Mouse (Mus musculus) hindbrain, embryonic 10.5 days (tissue): ENCODE results near the gene D1Pas1. TPM values are rescaled to one million over a fixed set of nuclear protein-coding genes. Genes with fewer than 3 reads are reported as not detected.

Experiments used
- DNase-seq: peaks from one replicate; pipeline ENCODE4 v3.0.0-alpha.2; 2017; ENCODE audit warnings: low spot score
- H3K27ac ChIP-seq: fragments of 300-500 bp; sonication (generic); 2 replicates; pipeline ENCODE4 v1.5.1; 2016; ENCODE audit warnings: mild to moderate bottlenecking, moderate library complexity
- H3K27me3 ChIP-seq: fragments of 300-500 bp; sonication (generic); 2 replicates; pipeline ENCODE4 v1.6.1; 2016; ENCODE audit warnings: mild to moderate bottlenecking; ENCODE audit not compliant: poor library complexity, insufficient read depth, severe bottlenecking
- H3K36me3 ChIP-seq: fragments of 300-500 bp; sonication (generic); 2 replicates; pipeline ENCODE4 v1.6.1; 2016; ENCODE audit warnings: mild to moderate bottlenecking, moderate library complexity
- H3K4me1 ChIP-seq: fragments of 300-500 bp; sonication (generic); replicated peaks from 2 replicates; pipeline ENCODE4 v1.6.1; 2016; ENCODE audit warnings: mild to moderate bottlenecking
- H3K4me3 ChIP-seq: fragments of 300-500 bp; sonication (generic); 2 replicates; pipeline ENCODE4 v1.5.1; 2016; ENCODE audit warnings: mild to moderate bottlenecking, moderate library complexity
- H3K9me3 ChIP-seq: fragments of 300-500 bp; sonication (generic); 2 replicates; pipeline ENCODE4 v1.6.1; 2016; ENCODE audit warnings: mild to moderate bottlenecking, moderate library complexity
- WGBS: fragments of 180-500 bp; shearing (Covaris S2); methylation state at CpG from one replicate; pipeline ENCODE4 v1.1.7; 2016; 5-methylcytosine and 5-hydroxymethylcytosine counted together
- polyA plus RNA-seq: library from polyadenylated mRNA; unstranded; fragments of >200 nt; fragmentation: Nextera tagmentation; extraction: Ambion mirVana; gene quantifications from 2 replicates; pipeline ENCODE4 v1.2.1, GENCODE M21; 2016

D1Pas1 gene
- polyA plus RNA-seq, 1 experiment from 2014 or later, result 0.20 TPM

DNA sequence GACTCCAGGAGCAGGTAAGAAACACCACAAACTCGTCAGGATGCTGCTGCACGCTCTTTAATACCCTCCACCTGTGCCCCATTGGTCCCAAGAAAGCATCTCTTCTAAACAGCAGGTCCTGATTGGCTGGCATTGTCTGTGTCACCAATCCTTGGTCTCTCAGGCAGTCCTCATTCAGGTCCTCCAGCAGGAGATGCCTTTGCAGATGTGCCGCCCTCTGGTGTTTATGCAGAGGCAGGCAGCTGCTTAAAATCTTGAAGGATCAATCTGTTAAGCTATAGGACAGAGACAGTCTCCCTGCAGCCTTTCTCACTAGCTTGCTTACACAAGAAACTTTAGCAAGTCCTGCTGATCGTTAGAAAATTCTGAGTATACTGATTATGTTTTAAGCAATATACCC lies 7.8 kb upstream of the D1Pas1 start:
- Histone ChIP-seq H3K9me3 (no peaks in the 10 kb centered on the region), H3K27me3 (no peaks in the 10 kb centered on the region), H3K4me3 (no peak overlapping the region), H3K4me1 (peaks cover 7% of the 10 kb centered on the region; the same call in 1 of the 2 replicates), H3K27ac (no peak overlapping the region), H3K36me3 (no peaks in the 10 kb centered on the region)
- 51% methylated on average over 4 of the region's 4 CpGs for WGBS
- no peak for DNase-seq

DNA sequence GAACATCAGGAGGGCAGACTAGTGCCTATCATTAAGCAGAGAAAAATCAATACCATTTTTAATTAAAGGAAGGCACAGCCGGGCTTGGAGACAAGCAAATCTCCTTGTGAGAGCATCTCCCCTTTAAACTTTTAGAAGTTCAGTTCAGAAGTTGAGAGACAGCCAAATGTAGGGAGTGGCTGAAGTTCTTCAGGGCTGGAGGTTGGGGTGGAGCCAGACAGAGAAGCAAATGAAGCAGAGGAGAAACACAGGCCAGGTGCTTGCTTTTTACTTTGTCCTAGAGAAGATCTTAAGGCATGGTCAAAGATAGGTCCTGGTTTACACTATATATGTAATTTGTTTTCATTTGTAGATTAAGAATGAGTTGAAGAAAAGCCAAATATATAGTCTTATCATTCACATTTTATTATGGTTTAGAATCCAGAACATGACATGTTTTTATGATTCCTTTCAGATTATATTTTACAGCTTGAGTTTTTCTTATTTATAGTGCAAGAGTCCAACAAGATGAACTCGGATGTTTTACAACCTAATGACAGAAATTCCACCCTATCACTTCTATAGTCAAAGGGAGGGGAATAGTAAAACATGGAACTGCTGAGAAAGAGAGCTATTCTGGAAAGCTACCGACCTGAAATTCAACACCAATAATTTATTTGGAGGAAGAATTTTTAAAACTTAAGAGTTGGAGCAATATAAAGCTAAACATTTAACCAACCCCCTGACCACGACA lies 2.9 kb upstream of the D1Pas1 start:
- no peaks in the 10 kb centered on the region for H3K4me1 ChIP-seq
- H3K27me3 ChIP-seq, result no peaks in the 10 kb centered on the region
- peaks cover 13% of the 10 kb centered on the region; the same call in 1 of the 2 replicates for H3K36me3 ChIP-seq
- 73% methylated on average over 4 of the region's 4 CpGs for WGBS
- no peak overlapping the region for H3K4me3 ChIP-seq
- no peak overlapping the region for H3K27ac ChIP-seq
- DNase-seq, result no peak
- H3K9me3 ChIP-seq, result peaks cover 29% of the 10 kb centered on the region

DNA sequence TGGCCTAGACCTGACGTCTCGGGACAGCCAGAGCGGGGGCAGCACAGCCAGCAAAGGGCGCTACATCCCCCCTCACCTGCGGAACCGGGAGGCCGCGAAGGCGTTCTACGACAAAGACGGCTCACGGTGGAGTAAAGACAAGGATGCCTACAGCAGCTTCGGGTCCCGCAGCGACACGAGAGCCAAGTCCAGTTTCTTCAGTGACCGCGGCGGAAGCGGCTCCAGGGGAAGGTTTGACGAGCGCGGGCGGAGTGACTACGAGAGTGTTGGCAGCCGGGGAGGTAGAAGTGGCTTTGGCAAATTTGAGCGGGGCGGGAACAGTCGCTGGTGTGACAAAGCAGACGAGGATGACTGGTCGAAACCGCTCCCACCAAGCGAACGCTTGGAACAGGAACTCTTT lies 710 bp downstream of the D1Pas1 start:
- 89% methylated on average over 34 of the region's 34 CpGs for WGBS
- Histone ChIP-seq H3K36me3 (peaks cover 13% of the 10 kb centered on the region; the same call in 1 of the 2 replicates), H3K27me3 (no peaks in the 10 kb centered on the region), H3K27ac (no peak overlapping the region), H3K9me3 (peaks cover 32% of the 10 kb centered on the region), H3K4me1 (no peaks in the 10 kb centered on the region), H3K4me3 (no peak overlapping the region)
- DNase-seq, result no peak

DNA sequence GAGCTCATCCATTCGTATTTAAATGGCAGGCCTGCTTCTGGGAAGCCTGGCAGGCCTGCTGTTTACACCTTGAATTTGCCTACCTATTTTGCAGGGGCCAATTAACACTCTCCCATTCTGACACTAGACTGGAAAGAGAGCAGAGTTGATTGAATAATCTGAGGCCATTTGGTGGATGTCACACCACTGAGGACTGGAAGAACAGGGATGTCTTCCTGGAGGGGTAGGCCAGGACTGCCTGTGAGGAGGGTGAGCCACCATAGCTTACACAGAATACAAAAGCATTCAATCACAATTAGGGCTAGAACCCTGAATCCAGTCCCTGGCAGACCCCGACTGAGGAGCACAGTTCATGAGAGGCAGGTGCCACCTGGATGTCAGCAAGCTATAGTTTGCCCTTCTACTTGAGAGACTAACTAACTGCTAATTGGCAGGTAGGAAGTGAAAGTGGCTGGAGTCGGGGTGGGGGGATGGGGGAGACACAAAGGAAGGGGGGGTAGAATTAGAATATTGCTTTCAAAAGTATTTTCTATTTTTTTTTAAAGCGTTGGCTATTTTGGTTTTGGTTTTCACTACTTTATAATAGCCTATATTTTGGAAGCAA lies 9.8 kb downstream of the D1Pas1 start:
- DNase-seq, result no peak
- Histone ChIP-seq H3K4me1 (peaks cover 33% of the 10 kb centered on the region), H3K4me3 (no peak overlapping the region), H3K27me3 (no peaks in the 10 kb centered on the region), H3K36me3 (no peaks in the 10 kb centered on the region), H3K27ac (no peak overlapping the region), H3K9me3 (no peaks in the 10 kb centered on the region)
- 65% methylated on average over 4 of the region's 4 CpGs for WGBS

- 86% methylated on average over 2 of the region's 2 CpGs for WGBS
- Histone ChIP-seq H3K27me3 (no peaks in the 10 kb centered on the region), H3K27ac (peak overlapping the region; percentile 13; the same call in 1 of the 2 replicates), H3K9me3 (no peaks in the 10 kb centered on the region), H3K36me3 (no peaks in the 10 kb centered on the region), H3K4me3 (no peak overlapping the region), H3K4me1 (peaks cover 33% of the 10 kb centered on the region)
- no peak for DNase-seq
Observed at GRCm38 (mm10) chr1:186977801-186978200, 10.6 kb downstream of the D1Pas1 start.

- 80% methylated on average over 8 of the region's 8 CpGs for WGBS
- peak overlapping the region; percentile 36; the same call in 1 of the 2 replicates for H3K27ac ChIP-seq
- no peaks in the 10 kb centered on the region for H3K36me3 ChIP-seq
- no peaks in the 10 kb centered on the region for H3K9me3 ChIP-seq
- H3K4me3 ChIP-seq, result no peak overlapping the region
- peaks cover 42% of the 10 kb centered on the region for H3K4me1 ChIP-seq
- DNase-seq, result no peak
- no peaks in the 10 kb centered on the region; the same call in 1 of the 2 replicates for H3K27me3 ChIP-seq
Observed at GRCm38 (mm10) chr1:186979465-186979864, 12.2 kb downstream of the D1Pas1 start.

GRCm38 (mm10) chr1:186980503-186980902 lies 13.3 kb downstream of the D1Pas1 start:
- no peaks in the 10 kb centered on the region for H3K9me3 ChIP-seq
- H3K27me3 ChIP-seq, result no peaks in the 10 kb centered on the region; the same call in 1 of the 2 replicates
- WGBS, result 62% methylated on average over 9 of the region's 9 CpGs
- H3K36me3 ChIP-seq, result no peaks in the 10 kb centered on the region
- peak overlapping the region; percentile 36; the same call in 1 of the 2 replicates for H3K27ac ChIP-seq
- DNase-seq, result no peak
- no peak overlapping the region for H3K4me3 ChIP-seq
- H3K4me1 ChIP-seq, result peaks cover 42% of the 10 kb centered on the region

DNA sequence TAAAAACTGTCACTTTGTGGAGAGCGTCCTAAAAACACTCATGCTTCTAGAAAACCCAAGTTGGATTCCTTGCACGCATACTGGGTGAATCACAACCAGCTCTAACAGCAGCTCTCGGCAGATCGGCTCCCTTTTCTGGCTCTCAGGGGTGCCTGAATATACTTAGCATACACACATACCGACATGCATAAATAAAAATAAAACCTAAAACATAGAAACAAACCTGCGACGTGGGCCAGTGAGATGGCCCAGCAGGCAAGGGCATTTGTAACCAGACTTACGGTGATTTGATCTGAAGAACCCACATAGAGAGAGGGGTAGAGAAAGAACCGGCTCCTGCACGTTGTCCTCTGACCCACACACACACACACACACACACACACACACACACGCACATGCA lies 17.9 kb downstream of the D1Pas1 start:
- Histone ChIP-seq H3K36me3 (no peaks in the 10 kb centered on the region), H3K27me3 (peaks cover 6% of the 10 kb centered on the region; the same call in 1 of the 2 replicates), H3K9me3 (no peaks in the 10 kb centered on the region), H3K27ac (no peak overlapping the region), H3K4me3 (no peak overlapping the region), H3K4me1 (peaks cover 25% of the 10 kb centered on the region)
- WGBS, result 88% methylated on average over 11 of the region's 11 CpGs
- no peak for DNase-seq

- Histone ChIP-seq H3K27ac (peak overlapping the region; percentile 50; the same call in 1 of the 2 replicates), H3K27me3 (peaks cover 6% of the 10 kb centered on the region; the same call in 1 of the 2 replicates), H3K36me3 (no peaks in the 10 kb centered on the region), H3K4me1 (peaks cover 19% of the 10 kb centered on the region; the same call in 1 of the 2 replicates), H3K9me3 (no peaks in the 10 kb centered on the region), H3K4me3 (no peak overlapping the region)
- DNase-seq, result no peak
- WGBS, result 83% methylated on average over 9 of the region's 9 CpGs
Observed at GRCm38 (mm10) chr1:186986086-186986485, 18.9 kb downstream of the D1Pas1 start.

DNA sequence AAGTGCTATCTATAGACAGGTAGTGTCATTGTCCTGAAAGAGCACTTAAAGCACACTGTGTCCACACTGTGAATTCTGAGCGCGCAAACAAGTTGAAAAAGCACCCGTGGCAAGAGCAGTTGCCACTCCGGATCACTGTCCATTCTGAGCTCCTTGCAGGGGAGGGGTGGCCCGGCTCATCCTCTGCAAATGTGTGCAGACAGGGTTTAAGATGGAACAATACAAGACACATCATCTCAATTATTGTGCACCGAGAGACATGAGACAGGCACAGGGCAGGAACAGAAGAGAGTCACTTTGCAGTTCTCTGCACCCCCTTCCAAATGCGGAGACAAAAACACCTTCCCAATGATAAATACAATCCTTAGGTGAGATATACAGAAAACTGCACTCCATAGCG lies 19.3 kb downstream of the D1Pas1 start:
- no peak for DNase-seq
- no peaks in the 10 kb centered on the region for H3K9me3 ChIP-seq
- WGBS, result 84% methylated on average over 8 of the region's 8 CpGs
- H3K27me3 ChIP-seq, result peaks cover 6% of the 10 kb centered on the region; the same call in 1 of the 2 replicates
- H3K4me3 ChIP-seq, result no peak overlapping the region
- no peaks in the 10 kb centered on the region for H3K36me3 ChIP-seq
- H3K4me1 ChIP-seq, result peaks cover 21% of the 10 kb centered on the region
- no peak overlapping the region for H3K27ac ChIP-seq

DNA sequence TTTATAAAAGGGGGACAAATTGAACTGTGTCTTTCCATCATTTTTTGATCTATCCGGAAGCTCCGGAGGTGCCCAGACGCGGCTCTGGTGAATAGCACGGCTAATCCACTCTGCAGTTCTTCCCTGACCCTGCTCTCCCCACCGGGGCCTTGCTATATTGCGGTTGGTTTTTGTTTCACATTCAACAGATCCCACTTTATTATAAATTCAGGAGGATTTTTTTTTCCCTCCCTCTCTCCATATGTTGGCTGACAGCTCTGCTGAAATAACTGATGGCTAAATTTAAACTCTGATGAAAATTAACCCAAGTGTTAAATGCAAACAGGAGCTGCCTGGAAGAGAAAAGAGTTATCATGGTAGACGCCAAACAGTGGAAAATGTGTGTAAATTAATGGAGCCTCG lies 21.1 kb downstream of the D1Pas1 start:
- Histone ChIP-seq H3K27ac (no peak overlapping the region), H3K4me3 (no peak overlapping the region), H3K36me3 (no peaks in the 10 kb centered on the region), H3K9me3 (peaks cover 6% of the 10 kb centered on the region; the same call in 1 of the 2 replicates), H3K4me1 (peaks cover 23% of the 10 kb centered on the region), H3K27me3 (peaks cover 6% of the 10 kb centered on the region; the same call in 1 of the 2 replicates)
- no peak for DNase-seq
- 45% methylated on average over 9 of the region's 9 CpGs for WGBS

DNA sequence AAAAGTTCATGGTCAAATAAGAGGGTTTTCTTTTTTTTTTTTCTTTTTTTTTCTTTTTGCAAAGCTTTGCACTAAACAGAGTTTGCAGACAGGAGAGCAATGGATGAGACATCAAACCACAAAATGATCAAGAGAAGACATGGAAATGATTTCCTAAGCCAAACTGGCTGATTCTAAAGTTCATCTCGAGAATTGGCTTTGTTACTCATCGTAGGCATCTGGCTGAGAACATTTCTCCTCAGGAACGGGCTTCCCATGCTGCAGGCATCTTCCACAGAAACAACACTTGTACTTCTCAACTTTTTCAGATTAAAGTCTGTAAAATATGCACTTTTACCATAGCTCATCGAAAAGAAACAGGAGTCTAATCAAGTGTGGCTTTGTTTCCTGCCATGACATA lies 21.6 kb downstream of the D1Pas1 start:
- H3K9me3 ChIP-seq, result peaks cover 6% of the 10 kb centered on the region; the same call in 1 of the 2 replicates
- H3K27me3 ChIP-seq, result peaks cover 6% of the 10 kb centered on the region; the same call in 1 of the 2 replicates
- 89% methylated on average over 4 of the region's 4 CpGs for WGBS
- no peaks in the 10 kb centered on the region for H3K36me3 ChIP-seq
- H3K4me3 ChIP-seq, result no peak overlapping the region
- H3K27ac ChIP-seq, result no peak overlapping the region
- no peak for DNase-seq
- peaks cover 19% of the 10 kb centered on the region for H3K4me1 ChIP-seq

GRCm38 (mm10) chr1:186991473-186991872 lies 24.3 kb downstream of the D1Pas1 start:
- Histone ChIP-seq H3K9me3 (peaks cover 6% of the 10 kb centered on the region; the same call in 1 of the 2 replicates), H3K27ac (no peak overlapping the region), H3K27me3 (0 out of 2 replicates have a peak, but pooled peaks cover under 1% of the 10 kb centered on the region), H3K4me1 (peaks cover 11% of the 10 kb centered on the region), H3K4me3 (no peak overlapping the region), H3K36me3 (no peaks in the 10 kb centered on the region)
- 67% methylated on average over 6 of the region's 6 CpGs for WGBS
- DNase-seq, result no peak
